Mouse (Mus musculus) embryonic facial prominence, embryonic 13.5 days (tissue): ENCODE measurements at regions not wholly inside any gene's neighbourhood (a gene's known extent, or its start where the extent isn't known, plus 50 kb on each side); places are given as distances from the start of the nearest gene placed in this dataset.

ENCODE experiments used
- ATAC-seq: fragments of 200-750 bp; cut with Nextera tagmentation; 2 replicates; pipeline ENCODE4 v1.8.0; 2017; ENCODE audit warnings: low read depth; ENCODE audit not compliant: insufficient number of reproducible peaks, insufficient read depth, low FRiP score, low TSS enrichment
- H3K27ac ChIP-seq: fragments of 300-500 bp; sonication (generic); 2 replicates; pipeline ENCODE4 v1.5.1; 2015; ENCODE audit warnings: moderate library complexity, mild to moderate bottlenecking, inconsistent platforms
- H3K27me3 ChIP-seq: fragments of 300-500 bp; sonication (generic); 2 replicates; pipeline ENCODE4 v1.6.1; 2015; ENCODE audit warnings: mild to moderate bottlenecking, inconsistent platforms
- H3K36me3 ChIP-seq: fragments of 300-500 bp; sonication (generic); 2 replicates; pipeline ENCODE4 v1.6.1; 2015; ENCODE audit warnings: mild to moderate bottlenecking, inconsistent platforms
- H3K4me1 ChIP-seq: fragments of 300-500 bp; sonication (generic); 2 replicates; pipeline ENCODE4 v1.6.1; 2015; ENCODE audit warnings: inconsistent platforms
- H3K4me2 ChIP-seq: fragments of 300-500 bp; sonication (generic); 2 replicates; pipeline ENCODE4 v1.6.1; 2015; ENCODE audit warnings: moderate library complexity, mild to moderate bottlenecking, inconsistent platforms
- H3K4me3 ChIP-seq: fragments of 300-500 bp; sonication (generic); 2 replicates; pipeline ENCODE4 v1.5.1; 2015; ENCODE audit warnings: mild to moderate bottlenecking, inconsistent platforms
- H3K9ac ChIP-seq: fragments of 300-500 bp; sonication (generic); 2 replicates; pipeline ENCODE4 v1.6.1; 2015; ENCODE audit warnings: mild to moderate bottlenecking, inconsistent platforms
- H3K9me3 ChIP-seq: fragments of 300-500 bp; sonication (generic); 2 replicates; pipeline ENCODE4 v1.6.1; 2016; ENCODE audit warnings: inconsistent platforms
- WGBS: fragments of 180-500 bp; shearing (Covaris S2); methylation state at CpG from one replicate; pipeline ENCODE4 v1.1.7; 2015; ENCODE audit warnings: mixed read lengths; 5-methylcytosine and 5-hydroxymethylcytosine counted together

DNA sequence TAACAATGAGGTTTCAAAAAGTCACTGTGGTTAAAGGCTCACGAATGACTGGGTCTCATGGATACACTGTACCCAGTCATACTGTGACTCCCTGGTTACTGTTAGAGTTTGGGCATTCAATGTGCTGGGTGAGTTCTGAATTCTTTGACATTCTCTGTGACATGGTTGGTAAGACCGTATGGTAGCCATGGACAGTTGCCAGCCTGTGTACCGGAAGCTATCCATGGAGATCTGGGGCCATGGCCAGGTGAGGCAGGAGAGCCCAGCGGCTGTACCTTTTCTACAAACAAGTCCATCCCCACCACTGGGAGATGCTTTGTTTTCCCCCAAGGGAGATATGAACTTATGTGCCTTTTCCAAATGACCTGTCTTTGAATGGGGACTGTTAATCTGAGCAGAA is 126.4 kb downstream of the Irx2 start:
- H3K4me2 ChIP-seq = no peak overlapping the region
- H3K36me3 ChIP-seq = no peaks in the 10 kb centered on the region
- no peaks in the 10 kb centered on the region for H3K9me3 ChIP-seq
- no peak overlapping the region for H3K27ac ChIP-seq
- WGBS = 91% methylated on average over 4 of the region's 4 CpGs
- no peak overlapping the region for H3K9ac ChIP-seq
- H3K4me1 ChIP-seq = no peaks in the 10 kb centered on the region
- H3K4me3 ChIP-seq = no peak overlapping the region
- ATAC-seq = no peak
- no peaks in the 10 kb centered on the region for H3K27me3 ChIP-seq

DNA sequence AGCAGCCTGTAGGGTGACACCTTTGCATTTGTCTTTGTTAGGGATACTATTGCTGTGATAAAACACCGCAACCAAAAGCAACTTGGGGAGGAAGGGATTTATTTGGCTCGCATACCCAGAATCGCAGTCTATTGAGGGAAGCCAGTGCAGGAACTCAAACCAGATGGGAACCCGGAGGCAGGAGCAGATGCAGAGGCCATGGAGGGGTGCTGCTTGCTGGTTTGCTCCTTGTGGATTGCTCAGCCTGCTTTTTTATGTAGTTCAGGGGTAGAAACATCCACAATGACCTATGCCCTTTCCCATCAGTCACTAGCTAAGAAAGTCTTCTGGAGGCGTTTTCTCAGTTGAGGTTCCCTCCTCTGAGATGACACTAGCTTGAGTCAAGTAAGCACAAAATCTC is 133.9 kb downstream of the Irx2 start:
- Histone ChIP-seq H3K27me3 (no peaks in the 10 kb centered on the region), H3K9me3 (no peaks in the 10 kb centered on the region), H3K4me1 (peaks cover 7% of the 10 kb centered on the region), H3K27ac (no peak overlapping the region), H3K4me3 (no peak overlapping the region), H3K4me2 (no peak overlapping the region), H3K36me3 (no peaks in the 10 kb centered on the region), H3K9ac (no peak overlapping the region)
- ATAC-seq = no peak
- WGBS = 64% methylated on average over 5 of the region's 5 CpGs

GRCm38 (mm10) chr13:72763337-72763736 is 134.7 kb downstream of the Irx2 start:
- H3K27me3 ChIP-seq = no peaks in the 10 kb centered on the region
- H3K4me2 ChIP-seq = no peak overlapping the region
- no peaks in the 10 kb centered on the region for H3K9me3 ChIP-seq
- whole genome bisulfite sequencing = 51% methylated on average over 4 of the region's 4 CpGs
- no peak for ATAC-seq
- peaks cover 8% of the 10 kb centered on the region for H3K4me1 ChIP-seq
- H3K9ac ChIP-seq = no peak overlapping the region
- no peak overlapping the region for H3K27ac ChIP-seq
- H3K36me3 ChIP-seq = no peaks in the 10 kb centered on the region
- no peak overlapping the region for H3K4me3 ChIP-seq

DNA sequence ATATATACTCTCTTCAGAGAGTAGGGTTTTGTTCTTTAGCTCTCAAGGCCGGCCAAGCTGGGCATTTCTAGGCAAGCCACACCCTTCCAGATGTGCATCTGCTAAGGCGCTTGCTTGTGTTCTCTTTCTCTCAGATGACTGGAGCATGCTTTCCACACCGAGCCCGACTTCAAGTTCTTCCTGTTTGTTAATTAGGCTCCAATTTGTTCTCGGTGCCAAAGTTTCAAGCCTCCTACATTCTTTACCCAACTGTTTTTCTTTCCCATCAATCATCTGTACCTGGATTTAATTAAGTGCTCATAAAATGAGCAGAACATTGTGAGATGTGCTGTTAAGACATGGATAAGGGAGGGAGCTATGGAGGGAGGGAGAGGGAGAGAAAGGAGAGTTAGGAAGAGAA is 138.7 kb downstream of the Irx2 start:
- ATAC-seq = no peak
- peaks cover 8% of the 10 kb centered on the region for H3K4me1 ChIP-seq
- H3K9ac ChIP-seq = no peak overlapping the region
- H3K36me3 ChIP-seq = no peaks in the 10 kb centered on the region
- no peak overlapping the region for H3K4me2 ChIP-seq
- H3K27me3 ChIP-seq = 0 out of 2 replicates have a peak, but pooled peaks cover 6% of the 10 kb centered on the region
- no peak overlapping the region for H3K27ac ChIP-seq
- no peak overlapping the region for H3K4me3 ChIP-seq
- 11% methylated on average over 5 of the region's 5 CpGs for WGBS
- no peaks in the 10 kb centered on the region for H3K9me3 ChIP-seq

DNA sequence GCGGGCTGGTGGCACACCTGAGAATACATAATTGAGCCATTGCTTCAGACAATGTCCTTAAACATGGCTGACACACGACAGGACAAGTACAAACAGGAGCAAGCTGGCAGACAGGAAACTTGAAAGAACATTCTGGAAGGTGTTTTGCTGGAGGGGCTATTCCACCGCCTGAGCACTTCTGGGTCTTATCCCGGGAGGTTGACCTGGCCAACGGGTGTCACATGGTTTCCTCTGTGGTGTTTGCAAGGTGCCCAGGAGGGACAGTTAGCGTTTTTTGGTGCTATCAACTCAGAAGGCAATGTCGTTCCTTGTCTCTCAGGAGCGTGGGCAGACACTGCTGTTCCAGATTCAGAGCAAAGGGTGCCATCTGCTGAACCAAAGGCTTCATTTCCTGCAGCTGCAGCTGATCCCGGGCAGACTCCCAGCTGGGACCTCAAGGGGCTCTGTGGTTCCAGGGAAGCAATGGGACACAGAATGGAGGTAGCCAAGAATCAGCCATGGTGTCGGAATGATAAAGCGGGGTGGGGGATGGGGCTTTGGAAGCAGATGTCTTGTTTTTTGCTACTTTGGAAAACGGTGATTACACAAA is 140.5 kb downstream of the Irx2 start:
- no peak overlapping the region for H3K27ac ChIP-seq
- H3K36me3 ChIP-seq = no peaks in the 10 kb centered on the region
- 61% methylated on average over 12 of the region's 12 CpGs for WGBS
- H3K4me3 ChIP-seq = no peak overlapping the region
- no peak for ATAC-seq
- H3K27me3 ChIP-seq = 0 out of 2 replicates have a peak, but pooled peaks cover 6% of the 10 kb centered on the region
- no peak overlapping the region for H3K4me2 ChIP-seq
- no peak overlapping the region for H3K9ac ChIP-seq
- H3K9me3 ChIP-seq = 0 out of 2 replicates have a peak, but pooled peaks cover 4% of the 10 kb centered on the region
- peaks cover 8% of the 10 kb centered on the region for H3K4me1 ChIP-seq

- Histone ChIP-seq H3K27me3 (0 out of 2 replicates have a peak, but pooled peaks cover 4% of the 10 kb centered on the region), H3K27ac (no peak overlapping the region), H3K9ac (no peak overlapping the region), H3K36me3 (no peaks in the 10 kb centered on the region), H3K4me2 (no peak overlapping the region), H3K4me3 (no peak overlapping the region), H3K9me3 (no peaks in the 10 kb centered on the region), H3K4me1 (no peaks in the 10 kb centered on the region)
- ATAC-seq = no peak
- 53% methylated on average over 7 of the region's 7 CpGs for WGBS
Observed at GRCm38 (mm10) chr13:72783026-72783726, 154.6 kb downstream of the Irx2 start.

- Histone ChIP-seq H3K4me2 (no peak overlapping the region), H3K9ac (no peak overlapping the region), H3K27ac (no peak overlapping the region), H3K36me3 (no peaks in the 10 kb centered on the region), H3K27me3 (0 out of 2 replicates have a peak, but pooled peaks cover 4% of the 10 kb centered on the region), H3K4me1 (no peaks in the 10 kb centered on the region), H3K4me3 (no peak overlapping the region), H3K9me3 (no peaks in the 10 kb centered on the region)
- 57% methylated on average over 6 of the region's 6 CpGs for WGBS
- ATAC-seq = no peak
Observed at GRCm38 (mm10) chr13:72783727-72784070, 155.1 kb downstream of the Irx2 start.

GRCm38 (mm10) chr13:72792695-72793094 is 164.1 kb downstream of the Irx2 start:
- no peak for ATAC-seq
- WGBS = 49% methylated on average over 3 of the region's 3 CpGs
- H3K4me1 ChIP-seq = no peaks in the 10 kb centered on the region
- no peak overlapping the region for H3K27ac ChIP-seq
- H3K36me3 ChIP-seq = no peaks in the 10 kb centered on the region
- H3K9me3 ChIP-seq = no peaks in the 10 kb centered on the region
- H3K27me3 ChIP-seq = no peaks in the 10 kb centered on the region
- H3K4me3 ChIP-seq = no peak overlapping the region
- H3K9ac ChIP-seq = no peak overlapping the region
- H3K4me2 ChIP-seq = no peak overlapping the region

- Histone ChIP-seq H3K4me2 (no peak overlapping the region), H3K36me3 (no peaks in the 10 kb centered on the region), H3K27ac (no peak overlapping the region), H3K9me3 (no peaks in the 10 kb centered on the region), H3K9ac (no peak overlapping the region), H3K27me3 (peaks cover 5% of the 10 kb centered on the region; the same call in 1 of the 2 replicates), H3K4me3 (no peak overlapping the region), H3K4me1 (no peaks in the 10 kb centered on the region)
- no peak for ATAC-seq
- 13% methylated on average over 8 of the region's 8 CpGs for WGBS
Observed at GRCm38 (mm10) chr13:72800021-72800420, 171.4 kb downstream of the Irx2 start.

GRCm38 (mm10) chr13:72800546-72800945 is 171.9 kb downstream of the Irx2 start:
- Histone ChIP-seq H3K36me3 (no peaks in the 10 kb centered on the region), H3K4me1 (no peaks in the 10 kb centered on the region), H3K4me2 (no peak overlapping the region), H3K4me3 (no peak overlapping the region), H3K9ac (no peak overlapping the region), H3K9me3 (no peaks in the 10 kb centered on the region), H3K27me3 (peaks cover 5% of the 10 kb centered on the region; the same call in 1 of the 2 replicates), H3K27ac (no peak overlapping the region)
- ATAC-seq = no peak
- WGBS = 72% methylated on average over 3 of the region's 3 CpGs

- no peak overlapping the region for H3K4me3 ChIP-seq
- 70% methylated on average over 11 of the region's 11 CpGs for WGBS
Observed at GRCm38 (mm10) chr13:72803374-72803773, 174.8 kb downstream of the Irx2 start.

DNA sequence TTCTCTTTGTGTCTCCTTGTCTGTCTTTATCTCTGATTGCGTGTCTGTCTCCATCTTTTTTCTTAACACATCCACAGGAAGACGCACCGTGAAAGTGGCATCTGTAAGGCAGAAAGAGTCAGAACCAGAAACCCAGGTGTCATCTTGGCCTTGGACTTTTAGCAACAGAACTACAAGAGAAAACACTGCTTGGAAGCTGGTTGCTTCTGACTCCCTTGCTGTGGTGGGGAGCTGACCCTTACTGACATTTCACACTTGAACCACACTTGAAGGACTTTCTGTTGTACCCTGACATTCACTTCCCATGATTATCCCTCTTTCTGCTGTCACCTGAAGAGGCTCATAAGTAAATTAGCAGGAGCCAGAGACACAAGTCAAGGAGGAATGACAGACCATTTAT is 180.6 kb downstream of the Irx2 start:
- Histone ChIP-seq H3K4me1 (no peaks in the 10 kb centered on the region), H3K9ac (no peak overlapping the region), H3K9me3 (no peaks in the 10 kb centered on the region), H3K4me2 (no peak overlapping the region), H3K27ac (no peak overlapping the region), H3K27me3 (peaks cover 8% of the 10 kb centered on the region), H3K36me3 (no peaks in the 10 kb centered on the region), H3K4me3 (no peak overlapping the region)
- WGBS = 92% methylated on average over 3 of the region's 3 CpGs
- ATAC-seq = no peak

More at GRCm38 (mm10) chr13:72803374-72803773, 174.8 kb downstream of the Irx2 start:
- H3K27me3 ChIP-seq = peaks cover 5% of the 10 kb centered on the region; the same call in 1 of the 2 replicates
- H3K4me2 ChIP-seq = no peak overlapping the region
- ATAC-seq = no peak
- H3K9ac ChIP-seq = no peak overlapping the region
- H3K9me3 ChIP-seq = no peaks in the 10 kb centered on the region
- no peak overlapping the region for H3K27ac ChIP-seq
- no peaks in the 10 kb centered on the region for H3K36me3 ChIP-seq
- no peaks in the 10 kb centered on the region for H3K4me1 ChIP-seq
